In genomic region chr9:123925101-123925946, GRCm38 (mm10) we compare ENCODE assay signal across 8 mouse cellular contexts. TPM values are rescaled to one million over a fixed set of nuclear protein-coding genes. Genes with fewer than 3 reads are reported as not detected.
DNase-seq lines count a peak whose midpoint lies in the region; ATAC-seq and TF ChIP-seq lines count a peak whose summit lies in the region.

No protein-coding gene starts in this region.

- peak overlapping the region; percentile 67 for H3K4me3 ChIP-seq in hindbrain, embryonic 15.5 days
- peak overlapping the region; percentile 72 for H3K4me3 ChIP-seq in left cerebral cortex, adult 2 months
- H3K4me3 ChIP-seq in macrophage (ENCODE audit: inconsistent target) = peak overlapping the region; percentile 62

- DNase-seq in T-cell, adult 2 months (ENCODE audit: low spot score) = peak; percentile 84
- DNase-seq in cerebellum, postnatal 4 days (ENCODE audit: low spot score in 2 of 2) = peak; percentile 95 to 97
- DNase-seq in gastrocnemius, adult 18-20 months (ENCODE audit: low spot score) = peak; percentile 74
- peak; percentile 87 to 89 for DNase-seq in left cerebral cortex, adult 2 months (ENCODE audit: extremely low spot score in 1 of 2, low spot score in 2 of 2)
- DNase-seq in retina, postnatal 7 days (ENCODE audit: low read depth, low spot score) = peak; percentile 53
- DNase-seq in urinary bladder, adult 2 months (ENCODE audit: low spot score) = peak; percentile 87

- WGBS in hindbrain, embryonic 15.5 days = 6% methylated on average over 44 of the region's 44 CpGs
- 2% methylated on average over 39 of the region's 44 CpGs for WGBS in macrophage (ENCODE audit: missing documents)

- H3K27me3 ChIP-seq in hindbrain, embryonic 15.5 days = no peaks in the 10 kb centered on the region

- peak overlapping the region; percentile 99 for H3K27ac ChIP-seq in hindbrain, embryonic 15.5 days (replicated peaks)
- peak overlapping the region; percentile 96 for H3K27ac ChIP-seq in left cerebral cortex, adult 2 months
- H3K27ac ChIP-seq in macrophage = peak overlapping the region; percentile 99

- intact Hi-C loops in left cerebral cortex, adult 2 months (cut with DNase I) = no loop called here

- no peaks in the 10 kb centered on the region; the same call in 1 of the 2 replicates for H3K79me2 ChIP-seq in macrophage (ENCODE audit: inconsistent target)

- H3K4me2 ChIP-seq in hindbrain, embryonic 15.5 days = peak overlapping the region; percentile 90

- TF ChIP-seq CTCF in left cerebral cortex, adult 2 months (IDR thresholded peaks at IDR 0.05) = peak; percentile 83

- peak; percentile 87 for ATAC-seq in hindbrain, embryonic 15.5 days (ENCODE audit: low FRiP score, low read depth)

- no peaks in the 10 kb centered on the region for H3K36me3 ChIP-seq in hindbrain, embryonic 15.5 days
- H3K36me3 ChIP-seq in macrophage (ENCODE audit: inconsistent target) = no peaks in the 10 kb centered on the region

- no peaks in the 10 kb centered on the region for H3K9me3 ChIP-seq in hindbrain, embryonic 15.5 days

- H3K4me1 ChIP-seq in hindbrain, embryonic 15.5 days (replicated peaks) = peaks cover 20% of the 10 kb centered on the region

- H3K9ac ChIP-seq in hindbrain, embryonic 15.5 days = peak overlapping the region; percentile 86

RNA-seq across cellular contexts. Expression of gene Ccr1, which starts 43.2 kb away (rescaled TPM):
- under 1 TPM in 1 of 2 experiments, not detected in 1; 0.07 TPM for total RNA-seq in gastrocnemius, adult 18-20 months (2021)
- polyA plus RNA-seq in hindbrain, embryonic 15.5 days (2015; fragmentation: Nextera tagmentation; extraction: Ambion mirVana) = 1.2 and 1.3 TPM in 2 replicates
- under 1 TPM in 1 of 2 experiments, not detected in 1; 0.38 TPM for total RNA-seq in left cerebral cortex, adult 2 months (2021)
- 100 to 1,000 TPM in 1 of 26 experiments, 10 to 100 TPM in 15, 1 to 10 TPM in 10; 3.2 to 114 (median 15.1) TPM for total RNA-seq in macrophage (2018; cell fraction: chromatin; rRNA removed)
- total RNA-seq in macrophage (2018; cell fraction: cytosol; rRNA removed) = 100 to 1,000 TPM in 2 of 26 experiments, 10 to 100 TPM in 24; 12.2 to 163 (median 31.0) TPM
- total RNA-seq in macrophage (2018; cell fraction: nucleus; rRNA removed) = 100 to 1,000 TPM in 5 of 26 experiments, 10 to 100 TPM in 21; 15.0 to 152 (median 47.8) TPM
- polyA plus RNA-seq in macrophage (2018) = 22.8 to 148 TPM (median 64.7 TPM) in 3 replicates
- polyA plus RNA-seq in urinary bladder, adult 2 months (2012; rRNA removed) = 3.0 and 3.8 TPM in 2 replicates

RNA-seq across cellular contexts. Expression of gene Ccr1l1, which starts 52.9 kb away (rescaled TPM):
- total RNA-seq in gastrocnemius, adult 18-20 months (2021) = not detected
- not detected in 2 replicates for polyA plus RNA-seq in hindbrain, embryonic 15.5 days (2015; fragmentation: Nextera tagmentation; extraction: Ambion mirVana)
- not detected for total RNA-seq in left cerebral cortex, adult 2 months (2021)
- total RNA-seq in macrophage (2018; cell fraction: chromatin; rRNA removed) = 1 to 10 TPM in 20 of 26 experiments, under 1 TPM in 2, not detected in 4; 0.77 to 3.9 (median 1.5) TPM
- 1 to 10 TPM in 4 of 26 experiments, under 1 TPM in 22; 0.24 to 1.5 (median 0.67) TPM for total RNA-seq in macrophage (2018; cell fraction: cytosol; rRNA removed)
- 1 to 10 TPM in 23 of 26 experiments, under 1 TPM in 3; 0.79 to 4.5 (median 2.0) TPM for total RNA-seq in macrophage (2018; cell fraction: nucleus; rRNA removed)
- polyA plus RNA-seq in macrophage (2018) = 0.27 to 1.4 TPM (median 1.0 TPM) in 3 replicates
- 0.17 and 0.37 TPM in 2 replicates for polyA plus RNA-seq in urinary bladder, adult 2 months (2012; rRNA removed)

Comparison
In these comparisons a context has a peak if more than half of its experiments do, and no peak if none do; other contexts are left out.
1. Peak in every context shown above with its lines: DNase-seq, ATAC-seq, H3K4me3 ChIP-seq and H3K27ac ChIP-seq.